Mouse (Mus musculus): ENCODE measurements around the gene Cdh23.

DNA sequence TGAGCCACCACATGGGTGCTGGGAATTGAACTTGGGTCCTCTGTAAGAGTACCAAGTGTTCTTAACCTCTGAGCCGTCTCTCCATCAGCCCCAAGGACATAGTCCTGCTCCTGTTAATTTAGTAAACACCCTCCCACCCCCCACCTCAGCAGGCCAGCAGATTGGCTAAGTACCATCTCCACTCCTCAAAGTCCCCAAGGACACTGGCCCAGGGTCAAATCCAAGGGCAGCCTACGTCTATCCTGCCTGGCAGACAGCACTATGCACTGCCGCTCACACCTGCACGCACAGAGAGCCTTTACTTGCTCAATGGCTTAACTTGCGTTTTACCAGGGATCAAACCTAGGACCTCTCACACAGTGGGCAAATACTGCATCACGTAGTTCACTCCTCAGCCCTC lies 46.7 kb upstream of the Cdh23 start:
- TF ChIP-seq CTCF (IDR thresholded peaks at IDR 0.05; ENCODE audit: low read depth, low read length) = no peak
- TF ChIP-seq GATA1 (IDR thresholded peaks at IDR 0.05; ENCODE audit: borderline replicate concordance, low read length) = no peak
- TF ChIP-seq GATA2 (IDR thresholded peaks at IDR 0.05; ENCODE audit: borderline replicate concordance, low read depth, low read length) = no peak
- no peak for TF ChIP-seq POLR2AphosphoS5 (IDR thresholded peaks at IDR 0.05; ENCODE audit: insufficient replicate concordance, low read depth, low read length)

Data from G1E (cell line).